Mouse (Mus musculus) MEL (cell line): ENCODE results near the gene Kcnj1. TPM values are rescaled to one million over a fixed set of nuclear protein-coding genes. Genes with fewer than 3 reads are reported as not detected.

ENCODE experiments used
- DNase-seq: peaks from one replicate; pipeline ENCODE4 v3.0.0; 2011; ENCODE audit warnings: low read depth, low spot score
- H3K27ac ChIP-seq: 2 replicates; pipeline ENCODE4 v1.5.1; 2012; ENCODE audit warnings: low read depth, mild to moderate bottlenecking, control low read depth, low read length, moderate library complexity; ENCODE audit not compliant: control insufficient read depth
- H3K27me3 ChIP-seq, 2 experiments: fragments of 150-350 bp in 1 of 2; sonication (generic) in 1 of 2; 2 replicates each; pipeline ENCODE4 v1.6.1; 2012; ENCODE audit warnings: low read length in 2 of 2, mild to moderate bottlenecking in 2 of 2, improper control_type of control experiment in 1 of 2, moderate library complexity in 1 of 2; ENCODE audit not compliant: insufficient read depth in 2 of 2, control insufficient read depth in 1 of 2
- H3K36me3 ChIP-seq, 2 experiments: 2 replicates each; pipeline ENCODE4 v1.6.1; 2012 to 2014; ENCODE audit warnings: low read length in 2 of 2, improper control_type of control experiment in 1 of 2, inconsistent platforms in 1 of 2, mild to moderate bottlenecking in 1 of 2; ENCODE audit not compliant: insufficient read depth in 2 of 2, control insufficient read depth in 1 of 2
- H3K4me1 ChIP-seq, 2 experiments: fragments of 150-350 bp in 1 of 2; sonication (generic) in 1 of 2; 2 replicates each; pipeline ENCODE4 v1.6.1; 2012; ENCODE audit warnings: low read length in 2 of 2, improper control_type of control experiment in 1 of 2, mild to moderate bottlenecking in 1 of 2; ENCODE audit not compliant: insufficient read depth in 2 of 2, control insufficient read depth in 1 of 2
- H3K4me3 ChIP-seq, 2 experiments: fragments of 150-350 bp in 1 of 2; sonication (generic) in 1 of 2; 2 replicates each; pipeline ENCODE4 v1.5.1; 2012; ENCODE audit warnings: low read depth in 2 of 2, low read length in 2 of 2, mild to moderate bottlenecking in 2 of 2, moderate library complexity in 2 of 2, control low read depth in 1 of 2, improper control_type of control experiment in 1 of 2; ENCODE audit not compliant: control insufficient read depth in 1 of 2, insufficient read depth in 1 of 2
- H3K79me2 ChIP-seq: 2 replicates; pipeline ENCODE4 v1.6.1; 2012; ENCODE audit warnings: mild to moderate bottlenecking, low read length, moderate library complexity; ENCODE audit not compliant: control insufficient read depth, poor library complexity, insufficient read depth
- H3K9ac ChIP-seq: 2 replicates; pipeline ENCODE4 v1.6.1; 2012; ENCODE audit warnings: low read depth, mild to moderate bottlenecking, control low read depth, low read length, moderate library complexity; ENCODE audit not compliant: control insufficient read depth, poor library complexity, severe bottlenecking
- H3K9me3 ChIP-seq: fragments of 150-350 bp; sonication (generic); replicated peaks from 2 replicates; pipeline ENCODE4 v1.6.1; 2012; ENCODE audit warnings: mild to moderate bottlenecking, low read length, improper control_type of control experiment, moderate library complexity; ENCODE audit not compliant: insufficient read depth
- CHD1 ChIP-seq: IDR thresholded peaks from 2 replicates; pipeline ENCODE4 v1.6.1; 2012; ENCODE audit warnings: low read depth, mild to moderate bottlenecking, inconsistent platforms, low read length, improper control_type of control experiment
- CTCF ChIP-seq, 3 experiments: IDR thresholded peaks in 2 of 3; conservative IDR thresholded peaks in 1 of 3; 2 replicates each; pipeline ENCODE4 v1.5.1; 2011 to 2012; ENCODE audit warnings: low read length in 3 of 3, low read depth in 2 of 3, mild to moderate bottlenecking in 2 of 3, improper control_type of control experiment in 1 of 3, inconsistent platforms in 1 of 3, mixed read lengths in 1 of 3, moderate library complexity in 1 of 3; ENCODE audit not compliant: control insufficient read depth in 1 of 3, insufficient read depth in 1 of 3, poor library complexity in 1 of 3, severe bottlenecking in 1 of 3
- E2F4 ChIP-seq: IDR thresholded peaks from 2 replicates; pipeline ENCODE4 v1.6.1; 2011; ENCODE audit warnings: low read depth, low read length, improper control_type of control experiment, borderline replicate concordance
- GATA1 ChIP-seq: IDR thresholded peaks from 2 replicates; pipeline ENCODE4 v1.6.1; 2011; ENCODE audit warnings: low read depth, low read length, improper control_type of control experiment
- JUND ChIP-seq: IDR thresholded peaks from 2 replicates; pipeline ENCODE4 v1.6.1; 2011; ENCODE audit warnings: low read depth, mild to moderate bottlenecking, improper control_type of control experiment, low read length
- MAFK ChIP-seq: IDR thresholded peaks from 2 replicates; pipeline ENCODE4 v1.6.1; 2011; ENCODE audit warnings: low read depth, mild to moderate bottlenecking, low read length, improper control_type of control experiment, borderline replicate concordance
- MAZ ChIP-seq: IDR thresholded peaks from 2 replicates; pipeline ENCODE4 v1.6.1; 2012; ENCODE audit warnings: low read depth, mild to moderate bottlenecking, inconsistent platforms, low read length, improper control_type of control experiment
- MYB ChIP-seq: IDR thresholded peaks from 2 replicates; pipeline ENCODE4 v1.6.1; 2011; ENCODE audit warnings: mild to moderate bottlenecking, low read depth, low read length, improper control_type of control experiment
- NELFE ChIP-seq: IDR thresholded peaks from 2 replicates; pipeline ENCODE4 v1.6.1; 2011; ENCODE audit warnings: low read depth, low read length, improper control_type of control experiment
- POLR2AphosphoS2 ChIP-seq: IDR thresholded peaks from 2 replicates; pipeline ENCODE4 v1.6.1; 2011; ENCODE audit warnings: low read length, improper control_type of control experiment
- RAD21 ChIP-seq: IDR thresholded peaks from 2 replicates; pipeline ENCODE4 v1.6.1; 2011; ENCODE audit warnings: mild to moderate bottlenecking, low read depth, low read length, improper control_type of control experiment
- SIN3A ChIP-seq: IDR thresholded peaks from 2 replicates; pipeline ENCODE4 v1.6.1; 2012; ENCODE audit warnings: low read length, improper control_type of control experiment, inconsistent platforms
- SMC3 ChIP-seq: IDR thresholded peaks from 2 replicates; pipeline ENCODE4 v1.6.1; 2011; ENCODE audit warnings: low read depth, low read length, improper control_type of control experiment
- TAL1 ChIP-seq: IDR thresholded peaks from 2 replicates; pipeline ENCODE4 v1.6.1; 2012; ENCODE audit warnings: mild to moderate bottlenecking, inconsistent platforms, low read length, moderate library complexity, mixed read lengths
- TBP ChIP-seq: IDR thresholded peaks from 2 replicates; pipeline ENCODE4 v1.8.0; 2011; ENCODE audit warnings: low read depth, low read length, improper control_type of control experiment
- TCF12 ChIP-seq: IDR thresholded peaks from 2 replicates; pipeline ENCODE4 v1.6.1; 2014; ENCODE audit warnings: low read depth, mild to moderate bottlenecking, inconsistent platforms, low read length, improper control_type of control experiment, moderate library complexity
- UBTF ChIP-seq: IDR thresholded peaks from 2 replicates; pipeline ENCODE4 v1.6.1; 2012; ENCODE audit warnings: low read depth, mild to moderate bottlenecking, inconsistent platforms, low read length, improper control_type of control experiment, moderate library complexity, borderline replicate concordance; ENCODE audit not compliant: insufficient read depth
- ZC3H11A ChIP-seq: IDR thresholded peaks from 2 replicates; pipeline ENCODE4 v1.6.1; 2012; ENCODE audit warnings: low read depth, mild to moderate bottlenecking, inconsistent platforms, low read length, improper control_type of control experiment
- ZKSCAN1 ChIP-seq: IDR thresholded peaks from 2 replicates; pipeline ENCODE4 v1.6.1; 2012; ENCODE audit warnings: low read depth, mild to moderate bottlenecking, inconsistent platforms, low read length, improper control_type of control experiment, moderate library complexity
- polyA plus RNA-seq, 2 experiments: library from polyadenylated mRNA; stranded (reverse) in 1 of 2; unstranded in 1 of 2; fragments of >175 nt in 1 of 2; fragments of >200 nt in 1 of 2; gene quantifications; 2 replicates each; pipeline versions ENCODE4 v1.2.1 to v1.2.4; 2012; ENCODE audit warnings: low replicate concordance in 2 of 2, low read depth in 1 of 2; ENCODE audit not compliant: insufficient read length in 2 of 2, insufficient read depth in 1 of 2, missing spikeins in 1 of 2
- total RNA-seq: library from RNA; depleted of rRNA; stranded (reverse); fragments of 300-350 nt; gene quantifications from 2 replicates; pipeline ENCODE4 v1.2.3, GENCODE M21; 2012

Gene Kcnj1
- total and polyA plus RNA-seq, 3 experiments = not detected

GRCm38 (mm10) chr9:32344051-32344450, 28.2 kb upstream of the Kcnj1 start, which contains the start of gene Kcnj5:
TSS of gene Kcnj5 (minus strand) at chr9:32344350.
- Histone ChIP-seq H3K4me1 (peaks cover 0 to 15% of the 10 kb centered on the region in 2 experiments; a peak in 3 of 4 replicates), H3K4me3 (no peak within 1 kb of the TSS), H3K27me3 (no peaks in the 10 kb centered on the region), H3K27ac (no peak within 1 kb of the TSS), H3K9me3 (no peaks in the 10 kb centered on the region), H3K9ac (no peak within 1 kb of the TSS), H3K36me3 (peaks cover 0 to 12% of the 10 kb centered on the region in 2 experiments; a peak in 2 of 4 replicates), H3K79me2 (no peaks in the 10 kb centered on the region)
- TF ChIP-seq UBTF (no peak), CTCF (IDR thresholded peaks at IDR 0.05 in 2 of 3, conservative IDR thresholded peaks at IDR 0.05 in 1 of 3; ENCODE audit: control insufficient read depth in 1 of 3, insufficient read depth in 1 of 3, low read depth in 2 of 3, low read length in 3 of 3, poor library complexity in 1 of 3, severe bottlenecking in 1 of 3) (no peak)
- DNase-seq = no peak

GRCm38 (mm10) chr9:32344489-32344888, 27.8 kb upstream of the Kcnj1 start:
- H3K4me1 ChIP-seq = peaks cover 0 to 15% of the 10 kb centered on the region in 2 experiments; a peak in 3 of 4 replicates
- H3K27me3 ChIP-seq = no peaks in the 10 kb centered on the region
- no peak overlapping the region for H3K27ac ChIP-seq
- no peaks in the 10 kb centered on the region for H3K9me3 ChIP-seq
- no peak overlapping the region for H3K4me3 ChIP-seq
- peaks cover 0 to 12% of the 10 kb centered on the region in 2 experiments; a peak in 2 of 4 replicates for H3K36me3 ChIP-seq
- TF ChIP-seq TCF12 (no peak), TBP (no peak), SMC3 (no peak), JUND (no peak), ZC3H11A (no peak), TAL1 (no peak), MAZ (no peak), NELFE (no peak), GATA1 (no peak), SIN3A (no peak)
- no peak overlapping the region for H3K9ac ChIP-seq
- no peaks in the 10 kb centered on the region for H3K79me2 ChIP-seq
- DNase-seq = no peak

GRCm38 (mm10) chr9:32348096-32348495, 24.2 kb upstream of the Kcnj1 start:
- H3K27me3 ChIP-seq = no peaks in the 10 kb centered on the region
- H3K27ac ChIP-seq = no peak overlapping the region
- no peak for DNase-seq
- H3K4me3 ChIP-seq = no peak overlapping the region
- H3K9me3 ChIP-seq = no peaks in the 10 kb centered on the region
- TF ChIP-seq CHD1 = no peak
- TF ChIP-seq NELFE = no peak
- TF ChIP-seq MAFK = no peak
- TF ChIP-seq SIN3A = no peak
- TF ChIP-seq MYB = no peak
- TF ChIP-seq E2F4 = no peak
- no peak for TF ChIP-seq ZKSCAN1
- no peak for TF ChIP-seq JUND
- TF ChIP-seq POLR2AphosphoS2 = no peak
- no peak for TF ChIP-seq RAD21
- H3K36me3 ChIP-seq = no peaks in the 10 kb centered on the region; a peak in 1 of 4 replicates
- H3K9ac ChIP-seq = no peak overlapping the region
- H3K4me1 ChIP-seq = no peaks in the 10 kb centered on the region; a peak in 1 of 4 replicates
- H3K79me2 ChIP-seq = no peaks in the 10 kb centered on the region
